Mouse (Mus musculus) liver, embryonic 15.5 days (tissue): ENCODE measurements around the gene Srek1ip1. TPM values are rescaled to one million over a fixed set of nuclear protein-coding genes. Genes with fewer than 3 reads are reported as not detected.

Experiments
- ATAC-seq: fragments of 200-750 bp; cut with Nextera tagmentation; 2 replicates; pipeline ENCODE4 v1.8.0; 2017; ENCODE audit warnings: moderate number of reproducible peaks, mild to moderate bottlenecking, moderate library complexity; ENCODE audit not compliant: insufficient read depth
- H3K27ac ChIP-seq: fragments of 300-500 bp; sonication (generic); replicated peaks from 2 replicates; pipeline ENCODE4 v1.5.1; 2015; ENCODE audit warnings: mild to moderate bottlenecking, inconsistent platforms
- H3K27me3 ChIP-seq: fragments of 300-500 bp; sonication (generic); 2 replicates; pipeline ENCODE4 v1.6.1; 2015; ENCODE audit warnings: mild to moderate bottlenecking, inconsistent platforms
- H3K36me3 ChIP-seq: fragments of 300-500 bp; sonication (generic); replicated peaks from 2 replicates; pipeline ENCODE4 v1.6.1; 2015; ENCODE audit warnings: moderate library complexity, mild to moderate bottlenecking, inconsistent platforms
- H3K4me1 ChIP-seq: fragments of 300-500 bp; sonication (generic); replicated peaks from 2 replicates; pipeline ENCODE4 v1.6.1; 2015; ENCODE audit warnings: inconsistent platforms
- H3K4me2 ChIP-seq: fragments of 300-500 bp; sonication (generic); 2 replicates; pipeline ENCODE4 v1.6.1; 2015; ENCODE audit warnings: moderate library complexity, mild to moderate bottlenecking, inconsistent platforms
- H3K4me3 ChIP-seq: fragments of 300-500 bp; sonication (generic); replicated peaks from 2 replicates; pipeline ENCODE4 v1.5.1; 2015; ENCODE audit warnings: mild to moderate bottlenecking, inconsistent platforms
- H3K9ac ChIP-seq: fragments of 300-500 bp; sonication (generic); 2 replicates; pipeline ENCODE4 v1.6.1; 2015; ENCODE audit warnings: moderate library complexity, mild to moderate bottlenecking, inconsistent platforms
- H3K9me3 ChIP-seq: fragments of 300-500 bp; sonication (generic); replicated peaks from 2 replicates; pipeline ENCODE4 v1.6.1; 2016; ENCODE audit warnings: inconsistent platforms
- WGBS: fragments of 180-500 bp; shearing (Covaris S2); methylation state at CpG from one replicate; pipeline ENCODE4 v1.1.7; 2015; ENCODE audit warnings: mixed read lengths; ENCODE audit not compliant: insufficient replicate concordance; 5-methylcytosine and 5-hydroxymethylcytosine counted together
- polyA plus RNA-seq: library from polyadenylated mRNA; unstranded; fragments of >200 nt; fragmentation: Nextera tagmentation; extraction: Ambion mirVana; gene quantifications from 2 replicates; pipeline ENCODE4 v1.2.1, GENCODE M21; 2015

Srek1ip1 gene
- polyA plus RNA-seq, 1 experiment from 2014 or later, result 7.2 TPM

GRCm38 (mm10) chr13:104805681-104806080, 13.4 kb downstream of the Srek1ip1 start:
- Histone ChIP-seq H3K4me3 (no peak overlapping the region), H3K4me1 (no peaks in the 10 kb centered on the region), H3K9me3 (no peaks in the 10 kb centered on the region), H3K9ac (no peak overlapping the region), H3K4me2 (no peak overlapping the region), H3K27me3 (no peaks in the 10 kb centered on the region), H3K27ac (no peak overlapping the region), H3K36me3 (no peaks in the 10 kb centered on the region; the same call in 1 of the 2 replicates)
- no peak for ATAC-seq
- 46% methylated on average over 3 of the region's 3 CpGs for WGBS

GRCm38 (mm10) chr13:104816270-104816634, 24.0 kb downstream of the Srek1ip1 start:
- Histone ChIP-seq H3K27ac (peak overlapping the region; percentile 84), H3K4me1 (peaks cover 31% of the 10 kb centered on the region), H3K27me3 (no peaks in the 10 kb centered on the region), H3K9ac (peak overlapping the region; percentile 81), H3K36me3 (no peaks in the 10 kb centered on the region), H3K9me3 (no peaks in the 10 kb centered on the region), H3K4me2 (peak overlapping the region; percentile 73), H3K4me3 (peak overlapping the region; percentile 78)
- ATAC-seq, result peak; percentile 1; the same call in 1 of the 2 replicates
- 9% methylated on average over 8 of the region's 8 CpGs for WGBS

- peaks cover 33% of the 10 kb centered on the region for H3K4me1 ChIP-seq
- WGBS, result under 1% methylated on average over 50 of the region's 50 CpGs
- peak within 1 kb of the TSS; percentile 81 for H3K9ac ChIP-seq
- H3K36me3 ChIP-seq, result no peaks in the 10 kb centered on the region
- H3K4me2 ChIP-seq, result peak within 1 kb of the TSS; percentile 73
- H3K27ac ChIP-seq, result peak within 1 kb of the TSS; percentile 84
- no peaks in the 10 kb centered on the region for H3K9me3 ChIP-seq
- peak within 1 kb of the TSS; percentile 78 for H3K4me3 ChIP-seq
- H3K27me3 ChIP-seq, result no peaks in the 10 kb centered on the region
- peak; percentile 91 for ATAC-seq
Observed at GRCm38 (mm10) chr13:104816635-104817571, 24.6 kb downstream of the Srek1ip1 start, which contains the start of gene Cwc27. Gene Cwc27, minus strand, starts transcription at chr13:104817142.

GRCm38 (mm10) chr13:104817696-104818095, 25.4 kb downstream of the Srek1ip1 start:
- 16% methylated on average over 12 of the region's 12 CpGs for WGBS
- Histone ChIP-seq H3K4me1 (peaks cover 41% of the 10 kb centered on the region), H3K4me2 (peak overlapping the region; percentile 73), H3K27ac (peak overlapping the region; percentile 84), H3K36me3 (no peaks in the 10 kb centered on the region), H3K9ac (peak overlapping the region; percentile 81), H3K4me3 (peak overlapping the region; percentile 78), H3K9me3 (no peaks in the 10 kb centered on the region), H3K27me3 (no peaks in the 10 kb centered on the region)
- no peak for ATAC-seq

DNA sequence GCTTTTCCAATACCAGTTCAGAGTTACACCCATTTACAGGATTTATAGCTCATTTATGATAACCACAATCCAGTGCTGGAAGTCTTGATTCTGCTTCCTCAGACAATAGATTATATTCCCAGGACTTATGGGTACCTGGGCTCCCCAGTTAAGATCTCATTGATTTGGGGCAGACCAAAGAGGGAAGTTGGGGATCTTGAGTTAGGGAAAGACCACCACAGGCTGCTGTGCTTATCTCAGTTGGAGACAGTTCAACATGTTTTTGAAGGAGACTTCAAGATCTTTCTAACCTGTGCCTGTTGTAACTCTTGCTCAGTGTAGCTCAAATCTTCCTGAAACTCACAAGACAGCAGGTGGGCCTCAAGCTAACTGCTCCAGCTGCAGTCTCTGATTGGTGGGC, 28.9 kb downstream of the Srek1ip1 start:
- Histone ChIP-seq H3K4me1 (peaks cover 40% of the 10 kb centered on the region), H3K4me3 (no peak overlapping the region), H3K36me3 (no peaks in the 10 kb centered on the region), H3K27me3 (no peaks in the 10 kb centered on the region), H3K4me2 (no peak overlapping the region), H3K9ac (no peak overlapping the region), H3K9me3 (no peaks in the 10 kb centered on the region), H3K27ac (no peak overlapping the region)
- ATAC-seq, result no peak

DNA sequence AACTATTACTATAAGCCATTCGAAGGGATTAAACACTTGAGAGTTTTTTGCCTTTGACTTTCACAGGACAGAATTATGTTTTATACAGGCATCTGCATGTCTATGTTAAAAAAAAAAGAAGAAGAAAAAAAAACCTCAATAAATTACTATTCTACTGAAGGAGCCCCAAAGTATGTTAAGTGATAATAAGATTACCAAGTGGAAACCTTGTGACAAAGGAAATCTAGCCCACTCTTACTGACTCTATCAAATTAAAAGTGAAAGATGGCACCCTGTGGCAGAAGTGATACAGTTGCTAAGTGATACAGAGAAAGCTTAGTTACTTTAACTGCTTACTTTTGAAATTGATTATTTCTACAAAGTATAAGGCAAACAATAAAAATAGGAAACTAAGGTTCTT, 29.6 kb downstream of the Srek1ip1 start:
- ATAC-seq, result no peak
- Histone ChIP-seq H3K4me3 (no peak overlapping the region), H3K4me2 (no peak overlapping the region), H3K27ac (no peak overlapping the region), H3K36me3 (peaks cover 1% of the 10 kb centered on the region), H3K9me3 (no peaks in the 10 kb centered on the region), H3K27me3 (no peaks in the 10 kb centered on the region), H3K4me1 (peaks cover 37% of the 10 kb centered on the region), H3K9ac (no peak overlapping the region)
- WGBS, result 73% methylated on average over 1 of the region's 1 CpGs

- WGBS, result 44% methylated on average over 8 of the region's 8 CpGs
- H3K9ac ChIP-seq, result no peak overlapping the region
- no peak overlapping the region for H3K4me2 ChIP-seq
- H3K27ac ChIP-seq, result no peak overlapping the region
- no peak overlapping the region for H3K4me3 ChIP-seq
- peaks cover 6% of the 10 kb centered on the region for H3K36me3 ChIP-seq
- H3K4me1 ChIP-seq, result peaks cover 34% of the 10 kb centered on the region
- H3K27me3 ChIP-seq, result no peaks in the 10 kb centered on the region
- H3K9me3 ChIP-seq, result no peaks in the 10 kb centered on the region
- no peak for ATAC-seq
Observed at GRCm38 (mm10) chr13:104822411-104822838, 30.1 kb downstream of the Srek1ip1 start.

- Histone ChIP-seq H3K27ac (no peak overlapping the region), H3K36me3 (peaks cover 29% of the 10 kb centered on the region), H3K27me3 (no peaks in the 10 kb centered on the region), H3K9me3 (no peaks in the 10 kb centered on the region), H3K4me1 (peaks cover 14% of the 10 kb centered on the region), H3K4me2 (no peak overlapping the region), H3K9ac (no peak overlapping the region), H3K4me3 (no peak overlapping the region)
- 51% methylated on average over 2 of the region's 2 CpGs for WGBS
- ATAC-seq, result no peak
Observed at GRCm38 (mm10) chr13:104825470-104825869, 33.2 kb downstream of the Srek1ip1 start.

GRCm38 (mm10) chr13:104832811-104833210, 40.5 kb downstream of the Srek1ip1 start:
- no peak overlapping the region for H3K4me2 ChIP-seq
- H3K27ac ChIP-seq, result no peak overlapping the region
- H3K4me1 ChIP-seq, result no peaks in the 10 kb centered on the region
- WGBS, result 79% methylated on average over 13 of the region's 13 CpGs
- H3K27me3 ChIP-seq, result no peaks in the 10 kb centered on the region
- no peaks in the 10 kb centered on the region for H3K9me3 ChIP-seq
- H3K36me3 ChIP-seq, result peaks cover 60% of the 10 kb centered on the region
- no peak overlapping the region for H3K4me3 ChIP-seq
- no peak overlapping the region for H3K9ac ChIP-seq
- no peak for ATAC-seq

- 72% methylated on average over 7 of the region's 7 CpGs for WGBS
- no peak overlapping the region for H3K4me2 ChIP-seq
- no peak overlapping the region for H3K27ac ChIP-seq
- ATAC-seq, result no peak
- H3K9ac ChIP-seq, result no peak overlapping the region
- H3K9me3 ChIP-seq, result no peaks in the 10 kb centered on the region
- no peaks in the 10 kb centered on the region for H3K27me3 ChIP-seq
- H3K36me3 ChIP-seq, result peaks cover 35% of the 10 kb centered on the region
- H3K4me1 ChIP-seq, result no peaks in the 10 kb centered on the region
- no peak overlapping the region for H3K4me3 ChIP-seq
Observed at GRCm38 (mm10) chr13:104837628-104838027, 45.3 kb downstream of the Srek1ip1 start.

DNA sequence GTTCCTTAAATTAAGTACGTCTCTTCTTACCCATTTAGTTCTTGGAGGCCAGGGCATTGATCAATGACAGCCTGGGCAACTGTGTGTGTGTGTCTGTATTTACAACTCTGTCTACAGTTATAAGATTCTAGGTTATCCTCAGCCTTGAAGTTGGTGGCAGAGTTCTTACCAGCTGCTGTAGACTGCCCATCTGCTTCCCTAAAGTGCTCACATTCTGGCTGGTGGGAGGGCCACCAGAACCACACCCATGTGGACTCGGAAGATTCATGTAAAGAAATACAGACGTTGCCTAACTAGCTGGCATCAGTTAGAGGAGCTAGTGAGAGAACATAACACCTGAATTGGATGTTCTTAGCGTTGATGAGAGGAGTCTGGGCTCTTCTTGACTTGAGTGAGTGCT, 49.7 kb downstream of the Srek1ip1 start:
- H3K27me3 ChIP-seq, result no peaks in the 10 kb centered on the region
- ATAC-seq, result no peak
- no peak overlapping the region for H3K4me2 ChIP-seq
- no peaks in the 10 kb centered on the region for H3K4me1 ChIP-seq
- H3K4me3 ChIP-seq, result no peak overlapping the region
- no peak overlapping the region for H3K9ac ChIP-seq
- no peaks in the 10 kb centered on the region for H3K9me3 ChIP-seq
- no peak overlapping the region for H3K27ac ChIP-seq
- WGBS, result 45% methylated on average over 4 of the region's 4 CpGs
- peaks cover 12% of the 10 kb centered on the region for H3K36me3 ChIP-seq
